23 mouse cellular contexts compared by ENCODE assay signal in genomic region chr16:12956416-12956815, GRCm38 (mm10).
DNase-seq lines count a peak whose midpoint lies in the region; ATAC-seq lines count a peak whose summit lies in the region.
"Had no signal": no experiment of that assay in that cellular context is flagged by ENCODE, and none has a peak within 500 bp of the region (broad histone marks: within the 10 kb centered on the region; RNA-seq: fewer than 3 reads in every experiment).

No protein-coding gene starts in this region.

- DNase-seq in frontal cortex, postnatal 36 days (ENCODE audit: low spot score in 2 of 2): no peak
- peak; percentile 14 to 19 for DNase-seq in layer of hippocampus, postnatal 14 days (ENCODE audit: low spot score in 2 of 2)
- DNase-seq in layer of hippocampus, adult 9-11 months: no peak
- DNase-seq in ES-CJ7 (ENCODE audit: low read depth, low spot score) (peak; percentile 43), ZHBTc4 (ENCODE audit: low read depth, low spot score) (peak; percentile 70)
- DNase-seq in B cell, adult 2 months: no peak
- DNase-seq: adrenal gland, adult 8-10 months; adrenal gland, postnatal 25 days; cerebellum, adult 18-20 months; cerebellum, adult 9-10 months; cerebellum, postnatal 14 days; gastrocnemius, adult 2 months; gastrocnemius, postnatal 14 days; heart, adult 11 months; heart, postnatal 10 days; heart, postnatal 36 days; kidney, adult 11 months had no signal

- ATAC-seq in frontal cortex, adult (ENCODE audit: low TSS enrichment): peak; percentile 44; the same call in 1 of the 2 replicates
- ATAC-seq: activated CD4-positive, CD25-positive, alpha-beta regulatory T cell, adult 4 months; CD4-positive, CD25-positive, alpha-beta regulatory T cell, adult 4 months; forebrain, embryonic 13.5 days; intestine, embryonic 15.5 days; Patski had no signal

Comparison
In these comparisons a context has a peak if more than half of its experiments do, and no peak if none do; other contexts are left out.
1. DNase-seq: peak in layer of hippocampus, postnatal 14 days (2 of 2), ES-CJ7 (single experiment) and ZHBTc4 (single experiment); none in frontal cortex, postnatal 36 days (0 of 2), layer of hippocampus, adult 9-11 months (single experiment) and B cell, adult 2 months (0 of 2).